Mouse (Mus musculus): ENCODE results near the gene Glg1.
"Not testable (repeated sequence)": the region's sequence is repeated elsewhere in the genome, so short reads cannot be mapped to it uniquely, and the experiment has no call there.

Glg1 gene

DNA sequence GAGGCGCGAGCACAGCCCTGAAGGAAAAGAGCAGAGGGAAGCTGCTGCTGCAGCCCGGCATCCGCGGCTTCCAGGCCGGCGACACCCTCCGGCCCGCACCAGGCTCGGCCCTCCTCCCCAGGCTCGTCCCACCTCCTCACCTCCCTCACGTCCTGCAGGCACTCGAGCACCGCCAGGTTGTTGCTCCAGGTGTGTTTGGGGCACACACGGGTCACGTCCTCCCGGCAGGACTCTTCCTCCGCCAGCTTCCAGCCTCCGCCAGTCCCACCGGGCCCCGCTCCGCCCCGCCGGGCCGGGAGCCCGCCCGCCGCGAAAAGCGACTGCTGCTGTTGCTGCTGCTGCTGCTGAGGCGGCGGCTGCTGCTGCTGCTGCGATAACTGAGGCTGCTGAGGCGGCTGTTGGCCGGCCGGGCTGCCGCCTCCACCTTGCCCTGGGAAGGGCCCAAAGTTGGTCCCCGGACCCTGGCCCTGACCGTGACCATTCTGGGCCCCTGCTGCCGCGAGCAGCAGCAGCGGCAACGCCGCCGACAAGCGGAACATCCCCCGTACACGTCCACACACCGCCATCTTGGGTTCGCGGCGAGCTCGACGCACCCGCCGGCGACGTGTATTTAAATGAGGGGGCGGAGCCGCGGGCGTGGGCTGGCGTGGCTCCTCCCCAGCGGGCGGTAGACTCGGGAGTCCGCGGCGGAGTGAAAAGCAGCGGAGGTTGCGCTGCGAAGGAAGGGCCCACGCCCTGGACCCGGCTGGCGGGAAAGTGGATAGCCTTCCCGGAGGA is at the start of gene Glg1:
Glg1 (minus strand) TSS at position 586 of the 777 bp plus-strand sequence.
- peak; percentile 94 for DNase-seq (ENCODE audit: low read depth, low spot score)

DNA sequence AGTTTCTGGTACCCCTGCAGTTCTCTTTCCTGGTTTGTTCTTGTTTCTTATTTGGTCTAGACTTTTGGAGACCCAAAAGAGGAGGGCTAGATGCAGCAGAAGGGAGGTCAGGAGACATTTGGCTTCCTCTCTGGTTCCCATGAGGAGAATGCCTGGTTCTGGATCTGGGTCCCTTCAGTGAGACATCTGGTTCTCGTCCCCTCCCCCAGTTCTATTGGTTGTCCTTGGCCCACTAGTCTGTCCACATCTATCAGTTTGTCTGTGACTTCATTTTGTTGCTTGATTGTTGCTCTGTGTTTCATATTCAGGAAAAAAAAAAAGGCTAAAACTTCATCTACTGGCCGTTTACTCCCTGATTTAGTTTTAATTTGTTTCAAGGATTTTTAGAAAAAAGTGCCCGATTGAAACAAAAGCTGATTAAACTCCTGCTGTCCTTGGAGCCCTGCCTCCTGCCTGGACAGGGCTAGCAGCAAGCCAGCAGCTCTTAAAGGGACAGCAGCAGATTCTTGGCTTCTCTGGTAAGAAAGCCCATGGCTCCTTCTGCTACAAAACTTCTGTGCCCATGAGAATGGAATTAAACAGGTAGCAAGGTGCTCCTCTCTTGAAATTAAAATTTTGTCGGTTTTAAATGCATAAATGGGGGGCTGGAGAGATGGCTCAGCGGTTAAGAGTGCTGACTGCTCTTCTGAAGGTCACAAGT is 46.2 kb upstream of the Glg1 start:
- DNase-seq (ENCODE audit: low read depth, low spot score) = no peak

DNA sequence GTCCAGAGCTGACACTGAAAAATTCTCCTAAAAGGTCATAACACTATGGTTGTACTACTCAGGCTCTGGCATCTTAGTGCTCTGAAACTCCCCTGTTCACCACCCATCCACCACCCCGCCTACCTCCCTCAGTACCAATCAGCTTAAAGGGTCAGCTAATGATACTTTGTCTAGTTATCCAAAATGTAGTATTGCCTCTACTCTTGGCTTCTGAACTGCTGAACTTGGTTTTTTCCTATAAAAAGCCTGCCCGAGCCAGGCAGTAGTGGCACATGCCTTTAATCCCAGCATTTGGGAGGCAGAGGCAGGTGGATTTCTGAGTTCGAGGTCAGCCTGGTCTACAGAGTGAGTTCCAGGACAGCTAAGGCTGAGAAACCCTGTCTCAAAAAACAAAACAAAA is 45.3 kb upstream of the Glg1 start:
- DNase-seq (ENCODE audit: low read depth, low spot score) = no peak

- not testable (repeated sequence) for DNase-seq (ENCODE audit: low read depth, low spot score)
Observed at GRCm38 (mm10) chr8:111303076-111303803, 44.2 kb upstream of the Glg1 start.

DNA sequence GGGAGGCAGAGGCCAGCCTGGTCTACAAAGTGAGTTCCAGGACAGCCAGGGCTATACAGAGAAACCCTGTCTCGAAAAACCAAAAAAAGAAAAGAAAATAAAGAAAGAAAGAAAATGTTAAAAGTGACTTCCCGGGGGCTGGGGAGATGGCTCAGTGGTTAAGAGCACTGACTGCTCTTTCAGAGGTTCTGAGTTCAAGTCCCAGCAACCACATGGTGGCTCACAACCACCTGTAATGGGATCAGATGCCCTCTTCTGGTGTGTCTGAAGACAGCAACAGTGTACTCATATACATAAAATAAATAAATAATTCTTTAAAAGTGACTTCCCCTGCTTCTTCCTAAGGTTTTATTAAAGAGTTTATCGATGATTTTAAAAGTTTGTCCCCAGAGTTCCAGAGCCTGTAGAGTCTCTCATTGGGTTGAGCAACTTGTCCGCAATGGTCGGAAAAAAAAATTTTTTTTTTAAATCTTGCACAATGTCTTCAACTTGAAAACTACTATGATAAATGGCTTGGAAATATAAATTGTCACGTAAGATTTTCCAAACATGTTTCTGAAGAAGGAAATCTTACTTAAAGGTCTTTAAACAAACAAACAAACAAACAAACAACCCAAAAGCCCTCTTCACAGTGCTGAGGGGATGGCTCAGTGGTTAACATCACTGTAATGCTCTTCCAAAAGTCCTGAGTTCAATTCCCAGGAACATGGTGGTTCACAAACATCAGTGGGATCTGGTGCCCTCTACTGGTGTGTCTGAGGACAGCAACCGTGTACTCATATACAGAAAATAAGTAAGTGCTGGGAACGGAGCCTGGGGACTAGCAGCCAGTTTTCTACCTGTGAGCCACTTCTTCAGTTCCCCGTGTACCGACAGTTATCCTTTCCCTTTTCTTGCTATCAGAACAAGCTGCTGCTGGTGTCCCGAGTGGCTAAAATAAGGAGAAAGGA is 41.9 kb upstream of the Glg1 start:
- no peak for DNase-seq (ENCODE audit: low read depth, low spot score)

DNA sequence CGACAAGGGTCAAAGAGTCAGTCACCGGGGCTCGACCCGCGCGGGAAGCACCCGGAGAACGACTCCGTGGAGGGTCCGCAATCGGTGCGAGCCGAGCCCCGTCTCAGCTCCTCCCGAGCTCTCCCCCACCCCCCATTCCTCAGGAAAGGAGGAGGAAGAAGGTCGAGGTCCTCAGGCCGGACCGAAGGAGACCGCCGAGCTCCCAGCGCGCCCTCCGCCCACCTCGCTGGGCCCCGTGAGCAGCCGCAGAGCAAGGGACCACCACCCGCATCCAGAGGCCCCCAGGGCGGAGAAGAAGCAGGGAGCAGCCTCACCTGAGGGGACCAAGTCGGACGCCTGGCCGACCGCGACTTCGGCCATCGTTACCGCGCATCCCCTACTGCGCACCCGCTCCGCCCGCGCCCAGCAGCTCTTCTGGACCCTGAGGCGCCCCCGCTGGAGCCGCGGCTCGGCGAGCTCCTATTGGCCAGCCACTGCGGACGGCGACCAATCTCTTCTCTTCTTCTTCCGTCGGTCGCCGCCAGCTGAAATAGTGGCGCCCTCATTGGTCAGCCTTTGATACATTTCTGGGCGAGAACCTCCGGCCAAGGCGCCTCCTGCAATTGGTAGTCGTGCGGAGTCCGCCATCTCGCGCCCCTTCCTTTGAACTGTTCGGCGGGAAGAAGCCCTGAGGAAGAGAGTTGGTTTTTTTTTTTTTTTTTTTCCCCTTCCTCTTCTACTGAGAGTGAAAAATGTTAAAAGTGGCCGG is 41.0 kb upstream of the Glg1 start, which contains the start of gene Rfwd3:
Rfwd3 (minus strand) TSS at position 402 of the 748 bp plus-strand sequence.
- DNase-seq (ENCODE audit: low read depth, low spot score) = peak; percentile 99

DNA sequence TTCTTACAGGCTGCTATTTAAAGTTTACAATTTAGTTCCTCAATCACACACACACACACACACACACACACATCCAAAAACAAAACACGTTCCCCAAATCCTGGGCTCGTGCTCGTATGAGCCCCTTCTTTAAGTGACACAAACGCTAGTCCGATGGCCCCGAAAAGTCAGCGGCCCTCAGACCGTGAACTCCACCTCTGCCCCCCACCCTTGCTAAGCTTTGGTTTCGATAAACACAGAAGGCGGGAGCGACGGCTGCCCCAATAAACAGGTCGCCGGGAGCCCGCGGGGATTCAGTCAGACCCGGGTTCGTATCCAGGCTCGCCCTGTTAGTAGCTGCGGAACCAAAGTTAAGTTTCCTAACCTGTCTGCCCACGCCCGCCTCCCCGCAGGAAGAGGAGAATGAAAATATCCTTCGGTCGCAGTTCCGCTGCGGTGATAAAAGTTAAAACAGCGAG is 40.4 kb upstream of the Glg1 start:
- DNase-seq (ENCODE audit: low read depth, low spot score) = peak; percentile 32

GRCm38 (mm10) chr8:111298011-111298410 is 39.0 kb upstream of the Glg1 start:
- no peak for DNase-seq (ENCODE audit: low read depth, low spot score)

- no peak for DNase-seq (ENCODE audit: low read depth, low spot score)
Observed at GRCm38 (mm10) chr8:111291733-111292132, 32.7 kb upstream of the Glg1 start.

- no peak for DNase-seq (ENCODE audit: low read depth, low spot score)
Observed at GRCm38 (mm10) chr8:111290586-111290985, 31.6 kb upstream of the Glg1 start.

GRCm38 (mm10) chr8:111285603-111286002 is 26.6 kb upstream of the Glg1 start:
- DNase-seq (ENCODE audit: low read depth, low spot score) = no peak

DNA sequence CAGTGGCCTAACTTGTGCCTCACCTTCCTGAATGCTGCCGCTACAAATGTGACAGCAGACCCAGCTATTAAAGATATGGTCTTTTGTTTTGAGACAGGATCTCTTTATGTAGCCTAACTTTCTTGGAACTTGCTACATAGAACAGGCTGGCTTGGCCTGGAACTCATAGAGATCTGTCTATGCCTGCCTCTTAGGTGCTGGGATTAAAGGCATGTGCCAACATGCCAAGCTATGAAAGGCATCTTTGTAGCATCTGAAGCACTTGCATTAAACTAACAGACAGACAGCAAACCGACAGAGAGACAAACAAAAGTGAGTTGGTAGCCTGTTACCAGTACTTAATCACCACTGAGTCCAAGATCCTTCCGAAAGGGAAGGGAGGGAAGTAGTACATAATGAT is 23.1 kb upstream of the Glg1 start:
- no peak for DNase-seq (ENCODE audit: low read depth, low spot score)

GRCm38 (mm10) chr8:111268277-111268676 is 9.3 kb upstream of the Glg1 start:
- no peak for DNase-seq (ENCODE audit: low read depth, low spot score)

GRCm38 (mm10) chr8:111266161-111266560 is 7.1 kb upstream of the Glg1 start:
- DNase-seq (ENCODE audit: low read depth, low spot score) = not testable (repeated sequence)

DNA sequence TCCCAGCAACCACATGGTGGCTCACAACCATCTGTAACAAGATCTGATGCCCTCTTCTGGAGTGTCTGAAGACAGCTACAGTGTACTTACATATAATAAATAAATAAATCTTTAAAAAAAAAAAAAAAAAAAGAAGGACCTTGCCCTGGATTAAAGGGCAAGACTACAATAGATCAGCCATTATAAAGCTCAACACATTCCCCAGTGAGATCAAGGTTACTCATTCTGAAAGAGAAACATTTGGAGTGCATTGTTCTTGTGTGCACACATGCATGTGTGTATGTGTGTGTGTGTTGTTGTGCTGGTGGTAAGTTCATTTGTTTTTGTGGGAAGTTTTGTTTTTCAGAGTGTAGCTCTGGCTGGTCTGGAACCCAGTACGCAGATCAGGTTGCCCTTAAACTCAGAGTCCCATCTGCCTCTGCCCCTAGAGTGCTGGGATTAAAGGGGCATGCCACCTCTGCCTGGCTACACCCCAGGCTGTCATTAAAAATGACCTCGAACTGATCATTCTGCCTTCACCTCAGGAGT is 5.7 kb upstream of the Glg1 start:
- DNase-seq (ENCODE audit: low read depth, low spot score) = no peak

DNA sequence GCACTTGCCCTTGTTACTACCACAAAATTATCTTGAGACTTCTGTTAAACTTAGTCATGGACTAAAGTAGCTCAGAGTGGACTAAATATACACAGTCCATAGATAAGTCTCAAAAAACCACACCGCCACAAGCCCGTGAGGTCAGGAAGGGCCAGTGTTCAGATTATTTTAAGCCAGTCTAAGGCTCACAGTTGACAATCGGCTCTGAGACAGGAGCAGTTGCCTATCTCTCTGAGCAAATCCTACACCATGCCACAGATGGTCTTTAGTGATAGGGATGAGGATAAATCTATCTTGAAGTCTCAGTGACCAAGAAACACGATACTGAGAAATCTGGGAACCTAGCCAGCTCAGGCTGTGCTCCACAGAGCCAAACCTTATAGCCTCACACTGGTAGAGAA is 3.0 kb upstream of the Glg1 start:
- DNase-seq (ENCODE audit: low read depth, low spot score) = no peak

DNA sequence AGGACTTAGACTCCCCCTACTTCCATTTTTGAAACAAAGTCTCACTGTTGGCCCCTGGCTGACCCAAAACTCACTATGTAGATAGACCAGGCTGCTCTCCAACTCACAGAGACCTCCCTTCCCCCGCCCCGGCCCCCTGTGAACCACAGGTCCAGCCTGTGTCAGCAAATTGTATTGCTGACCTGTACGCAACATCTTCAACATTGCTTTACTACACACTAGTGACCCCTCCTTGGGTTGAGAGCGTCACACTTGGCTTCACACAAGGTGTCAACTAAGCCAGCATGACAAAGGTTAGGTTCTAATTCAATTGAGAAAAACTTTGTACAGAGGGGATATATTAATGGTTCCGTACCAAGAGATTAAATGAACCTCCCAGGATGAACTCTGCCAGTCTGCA is 1.2 kb upstream of the Glg1 start:
- DNase-seq (ENCODE audit: low read depth, low spot score) = no peak

- no peak for DNase-seq (ENCODE audit: low read depth, low spot score)
Observed at GRCm38 (mm10) chr8:111259408-111259741, 359 bp upstream of the Glg1 start.

DNA sequence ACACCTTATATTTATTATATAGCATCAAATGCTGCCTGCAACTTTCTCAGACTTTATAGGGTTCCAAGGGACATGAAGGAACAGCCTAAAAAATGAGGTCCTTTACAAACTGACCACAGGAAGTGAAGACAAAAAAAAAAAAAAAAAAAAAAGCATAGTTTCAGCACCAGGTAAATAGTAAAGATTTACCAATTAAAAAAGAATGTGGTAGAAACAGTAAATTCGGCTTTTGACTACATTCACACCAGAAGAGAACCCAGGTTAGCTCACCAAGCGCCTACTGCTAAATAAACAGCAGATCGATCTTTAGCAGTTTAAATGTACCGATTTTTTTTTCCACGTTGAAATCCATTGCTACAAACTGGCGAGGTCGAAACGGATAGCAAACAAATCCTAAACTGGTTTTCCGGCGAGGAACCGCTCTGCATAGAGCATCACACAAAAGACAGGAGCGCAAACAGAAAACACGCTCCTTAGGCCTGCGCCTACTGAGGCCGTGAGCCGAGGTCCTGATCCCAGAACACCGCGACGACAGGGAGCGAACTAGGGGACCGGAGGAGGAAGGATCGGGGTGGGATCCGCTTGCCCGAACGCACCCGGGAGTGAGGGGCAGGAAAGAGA is 896 bp downstream of the Glg1 start:
- DNase-seq (ENCODE audit: low read depth, low spot score) = peak; percentile 56

Measured in mesoderm, embryonic 11.5 days (tissue).